Mouse (Mus musculus) lung, embryonic 15.5 days (tissue): Measurements from ENCODE around the gene Aldh3b1. TPM values are rescaled to one million over a fixed set of nuclear protein-coding genes. Genes with fewer than 3 reads are reported as not detected.

Experiments
- ATAC-seq: fragments of 200-750 bp; cut with Nextera tagmentation; 2 replicates; pipeline ENCODE4 v1.8.0; 2017; ENCODE audit warnings: moderate number of reproducible peaks, borderline replicate concordance; ENCODE audit not compliant: low FRiP score, low TSS enrichment; ENCODE audit errors: extremely low read depth
- H3K27ac ChIP-seq: fragments of 300-500 bp; sonication (generic); 2 replicates; pipeline ENCODE4 v1.5.1; 2015; ENCODE audit warnings: moderate library complexity, mild to moderate bottlenecking, inconsistent platforms
- H3K27me3 ChIP-seq: fragments of 300-500 bp; sonication (generic); 2 replicates; pipeline ENCODE4 v1.6.1; 2015; ENCODE audit warnings: inconsistent platforms
- H3K36me3 ChIP-seq: fragments of 300-500 bp; sonication (generic); 2 replicates; pipeline ENCODE4 v1.6.1; 2015; ENCODE audit warnings: inconsistent platforms
- H3K4me1 ChIP-seq: fragments of 300-500 bp; sonication (generic); 2 replicates; pipeline ENCODE4 v1.6.1; 2015; ENCODE audit warnings: inconsistent platforms
- H3K4me2 ChIP-seq: fragments of 300-500 bp; sonication (generic); 2 replicates; pipeline ENCODE4 v1.6.1; 2015; ENCODE audit warnings: inconsistent platforms, mild to moderate bottlenecking, moderate library complexity
- H3K4me3 ChIP-seq: fragments of 300-500 bp; sonication (generic); 2 replicates; pipeline ENCODE4 v1.5.1; 2015; ENCODE audit warnings: mild to moderate bottlenecking, inconsistent platforms
- H3K9ac ChIP-seq: fragments of 300-500 bp; sonication (generic); 2 replicates; pipeline ENCODE4 v1.6.1; 2015; ENCODE audit warnings: inconsistent platforms
- H3K9me3 ChIP-seq: fragments of 300-500 bp; sonication (generic); 2 replicates; pipeline ENCODE4 v1.6.1; 2016; ENCODE audit warnings: inconsistent platforms
- WGBS: fragments of 180-500 bp; shearing (Covaris S2); methylation state at CpG from one replicate; pipeline ENCODE4 v1.1.7; 2015; 5-methylcytosine and 5-hydroxymethylcytosine counted together
- polyA plus RNA-seq: library from polyadenylated mRNA; unstranded; fragments of >200 nt; fragmentation: Nextera tagmentation; extraction: Ambion mirVana; gene quantifications from 2 replicates; pipeline ENCODE4 v1.2.1, GENCODE M21; 2015

Gene Aldh3b1
- polyA plus RNA-seq, 1 experiment from 2014 or later: 4.6 TPM

GRCm38 (mm10) chr19:3923586-3923985 lies 6.0 kb downstream of the Aldh3b1 start:
- 33% methylated on average over 13 of the region's 13 CpGs for WGBS
- Histone ChIP-seq H3K4me1 (peaks cover 27% of the 10 kb centered on the region), H3K9me3 (no peaks in the 10 kb centered on the region), H3K27ac (peak overlapping the region; percentile 38), H3K9ac (no peak overlapping the region), H3K36me3 (no peaks in the 10 kb centered on the region), H3K4me2 (no peak overlapping the region), H3K27me3 (no peaks in the 10 kb centered on the region), H3K4me3 (no peak overlapping the region)
- no peak for ATAC-seq

- H3K9me3 ChIP-seq: no peaks in the 10 kb centered on the region
- H3K4me1 ChIP-seq: peaks cover 27% of the 10 kb centered on the region
- H3K27me3 ChIP-seq: no peaks in the 10 kb centered on the region
- no peak overlapping the region for H3K4me3 ChIP-seq
- no peak for ATAC-seq
- H3K36me3 ChIP-seq: no peaks in the 10 kb centered on the region
- WGBS: 44% methylated on average over 10 of the region's 10 CpGs
- peak overlapping the region; percentile 38; the same call in 1 of the 2 replicates for H3K27ac ChIP-seq
- H3K9ac ChIP-seq: no peak overlapping the region
- H3K4me2 ChIP-seq: no peak overlapping the region
Measured at GRCm38 (mm10) chr19:3922661-3923371, 6.8 kb downstream of the Aldh3b1 start.

DNA sequence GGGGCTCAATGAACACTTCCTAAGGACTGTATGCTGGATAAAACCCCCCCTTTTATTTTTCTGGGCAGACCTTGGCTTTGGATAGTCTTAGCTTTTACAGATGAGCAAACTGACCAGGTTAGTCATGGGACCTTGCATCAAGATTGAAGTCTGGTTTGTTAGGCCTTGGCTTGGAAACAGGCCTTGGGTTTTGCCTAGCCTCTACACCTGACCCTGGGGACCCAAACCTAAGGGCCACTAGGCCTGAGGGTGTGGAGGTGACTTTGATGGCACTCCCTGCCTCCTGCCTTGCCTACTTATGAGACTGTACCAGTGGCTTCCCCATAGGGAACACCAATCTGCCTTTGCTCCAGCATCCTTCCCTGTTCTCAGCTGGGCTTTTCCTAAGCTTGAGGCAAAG lies 9.7 kb downstream of the Aldh3b1 start:
- H3K27me3 ChIP-seq: no peaks in the 10 kb centered on the region
- H3K4me3 ChIP-seq: no peak overlapping the region
- H3K4me2 ChIP-seq: no peak overlapping the region
- H3K27ac ChIP-seq: no peak overlapping the region
- no peaks in the 10 kb centered on the region for H3K36me3 ChIP-seq
- no peak for ATAC-seq
- H3K9me3 ChIP-seq: no peaks in the 10 kb centered on the region
- H3K9ac ChIP-seq: no peak overlapping the region
- H3K4me1 ChIP-seq: peaks cover 18% of the 10 kb centered on the region

- no peak overlapping the region for H3K27ac ChIP-seq
- no peaks in the 10 kb centered on the region for H3K9me3 ChIP-seq
- ATAC-seq: no peak
Measured at GRCm38 (mm10) chr19:3916727-3917126, 12.9 kb downstream of the Aldh3b1 start.

GRCm38 (mm10) chr19:3914535-3914934 lies 15.1 kb downstream of the Aldh3b1 start:
- WGBS: 84% methylated on average over 5 of the region's 5 CpGs
- H3K36me3 ChIP-seq: peaks cover 10% of the 10 kb centered on the region
- no peak for ATAC-seq
- no peak overlapping the region for H3K9ac ChIP-seq
- no peaks in the 10 kb centered on the region for H3K9me3 ChIP-seq
- H3K4me1 ChIP-seq: peaks cover 15% of the 10 kb centered on the region
- no peak overlapping the region for H3K4me2 ChIP-seq
- H3K27ac ChIP-seq: no peak overlapping the region; the same call in 1 of the 2 replicates
- H3K27me3 ChIP-seq: no peaks in the 10 kb centered on the region
- no peak overlapping the region for H3K4me3 ChIP-seq

More at GRCm38 (mm10) chr19:3916727-3917126, 12.9 kb downstream of the Aldh3b1 start:
- WGBS: 65% methylated on average over 11 of the region's 11 CpGs
- Histone ChIP-seq H3K9ac (no peak overlapping the region), H3K4me3 (no peak overlapping the region), H3K36me3 (no peaks in the 10 kb centered on the region), H3K4me1 (peaks cover 10% of the 10 kb centered on the region), H3K27me3 (no peaks in the 10 kb centered on the region), H3K4me2 (no peak overlapping the region)

- Histone ChIP-seq H3K4me2 (peak overlapping the region; percentile 73), H3K36me3 (peaks cover 18% of the 10 kb centered on the region), H3K27ac (no peak overlapping the region), H3K4me1 (peaks cover 15% of the 10 kb centered on the region), H3K27me3 (no peaks in the 10 kb centered on the region), H3K4me3 (peak overlapping the region; percentile 64), H3K9me3 (no peaks in the 10 kb centered on the region), H3K9ac (peak overlapping the region; percentile 48)
- 83% methylated on average over 8 of the region's 8 CpGs for WGBS
- ATAC-seq: no peak
Measured at GRCm38 (mm10) chr19:3913692-3914091, 15.9 kb downstream of the Aldh3b1 start.

- no peaks in the 10 kb centered on the region for H3K9me3 ChIP-seq
- H3K4me3 ChIP-seq: peak within 1 kb of the TSS; percentile 64
- peaks cover 20% of the 10 kb centered on the region for H3K4me1 ChIP-seq
- peak within 1 kb of the TSS; percentile 86 for H3K27ac ChIP-seq
- H3K36me3 ChIP-seq: peaks cover 22% of the 10 kb centered on the region
- peak; percentile 96 for ATAC-seq
- no peaks in the 10 kb centered on the region for H3K27me3 ChIP-seq
- under 1% methylated on average over 43 of the region's 43 CpGs for WGBS
- H3K4me2 ChIP-seq: peak within 1 kb of the TSS; percentile 73
- peak within 1 kb of the TSS; percentile 60 for H3K9ac ChIP-seq
Measured at GRCm38 (mm10) chr19:3912337-3913204, 17.0 kb downstream of the Aldh3b1 start, which contains the start of gene Ndufs8. TSS of gene Ndufs8 (minus strand) at chr19:3912774.

GRCm38 (mm10) chr19:3910206-3910605 lies 19.4 kb downstream of the Aldh3b1 start:
- Histone ChIP-seq H3K36me3 (peaks cover 22% of the 10 kb centered on the region), H3K4me3 (no peak overlapping the region), H3K4me2 (no peak overlapping the region), H3K27ac (no peak overlapping the region), H3K4me1 (peaks cover 36% of the 10 kb centered on the region), H3K9ac (no peak overlapping the region), H3K9me3 (no peaks in the 10 kb centered on the region), H3K27me3 (no peaks in the 10 kb centered on the region)
- no peak for ATAC-seq
- 74% methylated on average over 5 of the region's 5 CpGs for WGBS

- Histone ChIP-seq H3K4me2 (peak overlapping the region; percentile 76), H3K27ac (no peak overlapping the region), H3K4me3 (no peak overlapping the region), H3K4me1 (peaks cover 49% of the 10 kb centered on the region), H3K27me3 (no peaks in the 10 kb centered on the region), H3K9me3 (no peaks in the 10 kb centered on the region), H3K9ac (no peak overlapping the region), H3K36me3 (peaks cover 34% of the 10 kb centered on the region)
- 72% methylated on average over 8 of the region's 8 CpGs for WGBS
- no peak for ATAC-seq
Measured at GRCm38 (mm10) chr19:3907876-3908660, 21.5 kb downstream of the Aldh3b1 start.

DNA sequence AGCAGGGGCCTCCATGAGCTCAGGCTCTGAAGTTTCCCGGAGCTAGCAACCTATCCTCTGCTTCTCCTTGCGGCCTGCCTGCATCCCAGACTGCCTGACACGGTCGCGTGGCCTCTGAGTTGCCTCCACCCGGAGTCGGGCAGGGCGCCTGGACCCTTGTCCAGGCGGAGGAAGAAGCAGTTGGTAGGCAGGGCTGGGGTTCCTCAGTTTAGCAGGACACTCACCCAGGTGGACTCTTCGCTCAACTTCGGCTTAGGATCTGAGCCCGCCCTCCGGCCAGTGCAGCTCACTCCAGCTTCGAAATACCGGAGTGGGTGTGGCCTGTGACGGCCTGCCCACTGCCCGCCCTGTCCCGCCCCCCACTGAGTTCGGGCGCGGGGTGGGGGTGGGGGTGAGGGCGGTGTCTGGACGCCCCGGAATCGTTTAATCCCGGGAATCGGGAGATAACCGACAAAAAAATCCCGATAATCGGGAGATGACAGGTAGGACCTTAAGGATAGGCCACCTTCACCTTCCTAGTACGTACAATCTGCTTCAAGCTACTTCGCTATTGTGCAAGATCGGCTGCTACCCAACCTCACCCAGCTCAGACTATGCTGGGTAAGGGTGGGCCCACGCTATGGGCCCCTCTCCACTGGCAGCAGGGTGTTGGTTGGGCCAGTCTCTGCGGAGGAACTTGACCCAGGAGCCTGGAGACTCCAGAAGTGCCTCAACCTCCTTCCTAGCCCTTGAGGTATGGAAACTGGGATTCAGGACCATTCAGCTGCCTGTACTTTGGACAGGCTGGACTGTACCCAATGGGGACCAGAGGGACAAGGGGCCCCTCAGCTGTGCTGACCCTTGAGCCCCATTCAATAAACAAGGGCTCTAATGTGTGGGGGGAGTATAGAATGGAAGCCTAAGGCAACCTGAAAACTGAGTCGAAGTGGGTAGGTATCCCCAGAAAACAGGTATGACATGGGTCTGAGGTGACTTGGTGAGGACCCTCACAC lies 22.5 kb downstream of the Aldh3b1 start, which contains the start of gene Tcirg1:
Gene Tcirg1 (minus strand): TSS at position 339 of the 992 bp plus-strand sequence.
- H3K36me3 ChIP-seq: peaks cover 43% of the 10 kb centered on the region

More for the DNA sequence above, 22.5 kb downstream of the Aldh3b1 start, which contains the start of gene Tcirg1:
- H3K4me3 ChIP-seq: peak within 1 kb of the TSS; percentile 64
- peak within 1 kb of the TSS; percentile 95 for H3K27ac ChIP-seq
- H3K27me3 ChIP-seq: no peaks in the 10 kb centered on the region
- ATAC-seq: peak; percentile 88
- H3K4me1 ChIP-seq: peaks cover 49% of the 10 kb centered on the region
- WGBS: 3% methylated on average over 36 of the region's 36 CpGs
- H3K9me3 ChIP-seq: no peaks in the 10 kb centered on the region
- H3K9ac ChIP-seq: peak within 1 kb of the TSS; percentile 54
- H3K4me2 ChIP-seq: peak within 1 kb of the TSS; percentile 76
